Mouse (Mus musculus): ENCODE measurements around the gene Actl7b.

DNA sequence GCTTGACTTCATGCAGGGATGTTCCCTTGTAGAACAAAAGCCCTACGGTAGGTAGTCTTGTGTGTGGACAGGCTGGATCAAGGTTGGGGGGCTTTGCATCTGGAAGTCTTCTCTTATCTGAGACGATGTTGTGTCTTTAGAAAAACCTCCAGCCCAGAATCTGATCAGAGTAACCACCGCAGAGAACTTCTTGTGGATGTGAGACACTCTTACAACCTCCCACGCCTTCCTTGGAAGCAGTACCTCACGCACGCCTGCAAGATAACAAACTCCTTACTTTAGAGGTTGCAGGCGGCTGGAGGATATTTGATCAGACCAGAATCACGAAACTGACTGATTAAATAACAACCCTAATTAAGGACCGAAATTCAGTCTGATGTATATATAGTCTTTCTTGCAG is 20.8 kb downstream of the Actl7b start:
- TF ChIP-seq CTCF (IDR thresholded peaks at IDR 0.05; ENCODE audit: extremely low read depth, insufficient read depth, insufficient read length, insufficient replicate concordance) = no peak
- TF ChIP-seq POLR2A (IDR thresholded peaks at IDR 0.05; ENCODE audit: low read depth, low read length) = no peak
